Mouse (Mus musculus) heart, postnatal 25 days (tissue): ENCODE results near the gene Vmn2r85. TPM values are rescaled to one million over a fixed set of nuclear protein-coding genes. Genes with fewer than 3 reads are reported as not detected.
"Not testable (repeated sequence)": the region's sequence is repeated elsewhere in the genome, so short reads cannot be mapped to it uniquely, and the experiment has no call there.

Experiments used
- DNase-seq: peaks from one replicate; pipeline ENCODE4 v3.0.0; 2022; ENCODE audit warnings: low spot score
- intact Hi-C: fragments of 180-260 bp; cut with DNase I; formaldehyde crosslinking; loops from one replicate; pipeline ENCODE4 v1.15.1; 2025
- total RNA-seq, 2 experiments: library from RNA; stranded (reverse); gene quantifications; 2 replicates each; pipeline ENCODE4 v1.2.3; 2021

The Vmn2r85 gene
- not detected for total RNA-seq

DNA sequence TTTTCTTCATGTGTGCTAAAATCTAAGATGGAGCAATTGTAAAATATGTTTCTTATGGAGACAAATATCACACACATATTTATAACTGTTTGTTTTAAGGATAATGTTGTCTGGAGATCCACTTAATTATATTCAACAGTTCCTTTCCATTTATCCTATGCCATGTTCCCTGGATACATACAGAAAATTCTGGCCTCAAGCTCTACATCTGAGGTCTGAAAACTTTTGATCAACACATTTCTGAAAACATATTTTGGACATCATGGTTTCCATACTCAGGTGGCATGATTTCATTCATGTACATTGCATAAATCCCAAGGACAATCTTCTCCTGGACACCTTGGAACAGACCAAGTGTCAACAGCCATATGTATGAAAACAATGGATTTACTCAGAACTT lies at the start of gene Vmn2r85:
Gene Vmn2r85, minus strand, starts transcription at position 101 of the 400 bp plus-strand sequence.
- intact Hi-C loops, DNase-seq: not testable (repeated sequence)

GRCm38 (mm10) chr10:130470311-130470760 lies 40.8 kb upstream of the Vmn2r85 start:
- intact Hi-C loops = no loop called here
- DNase-seq = no peak

DNA sequence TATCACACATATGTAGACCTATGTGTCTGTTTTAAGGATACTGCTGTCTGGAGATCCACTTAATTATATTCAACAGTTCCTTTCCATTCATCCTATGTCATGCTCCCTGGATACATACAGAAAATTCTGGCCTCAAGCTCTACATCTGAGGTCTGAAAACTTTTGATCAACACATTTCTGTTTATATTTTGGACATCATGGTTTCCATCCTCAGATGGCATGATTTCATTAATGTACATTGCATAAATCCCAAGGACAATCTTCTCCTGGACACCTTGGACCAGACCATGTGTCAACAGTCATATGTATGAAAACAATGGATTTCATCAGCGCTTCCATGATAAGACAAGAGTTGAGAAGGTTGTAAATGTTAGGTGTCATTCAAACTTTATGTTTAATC lies 26.4 kb upstream of the Vmn2r85 start, which contains the start of gene Vmn2r86:
Gene Vmn2r86, minus strand, starts transcription at position 101 of the 400 bp plus-strand sequence.
- DNase-seq, intact Hi-C loops: not testable (repeated sequence)

DNA sequence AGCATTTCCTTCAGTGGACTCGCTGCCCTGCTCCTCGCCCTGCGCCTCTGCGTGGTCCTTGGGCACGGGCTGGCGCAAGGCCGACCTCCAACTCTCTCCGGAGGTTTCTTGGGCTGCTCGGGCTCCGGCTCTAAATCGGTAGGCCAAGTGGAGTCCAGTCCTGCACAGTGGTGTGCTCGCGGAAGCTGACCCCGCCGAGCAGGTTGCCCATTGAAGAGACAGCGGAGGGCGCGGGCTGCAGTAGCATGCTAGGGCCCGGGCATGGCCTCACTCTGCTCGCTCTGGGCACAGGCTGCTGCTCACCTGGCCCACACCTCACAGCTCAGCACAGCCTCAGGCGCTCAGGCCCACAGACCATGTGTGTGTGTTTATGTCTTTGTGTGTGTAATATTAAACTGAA lies 15.3 kb upstream of the Vmn2r85 start:
- intact Hi-C loops = no loop called here
- no peak for DNase-seq

DNA sequence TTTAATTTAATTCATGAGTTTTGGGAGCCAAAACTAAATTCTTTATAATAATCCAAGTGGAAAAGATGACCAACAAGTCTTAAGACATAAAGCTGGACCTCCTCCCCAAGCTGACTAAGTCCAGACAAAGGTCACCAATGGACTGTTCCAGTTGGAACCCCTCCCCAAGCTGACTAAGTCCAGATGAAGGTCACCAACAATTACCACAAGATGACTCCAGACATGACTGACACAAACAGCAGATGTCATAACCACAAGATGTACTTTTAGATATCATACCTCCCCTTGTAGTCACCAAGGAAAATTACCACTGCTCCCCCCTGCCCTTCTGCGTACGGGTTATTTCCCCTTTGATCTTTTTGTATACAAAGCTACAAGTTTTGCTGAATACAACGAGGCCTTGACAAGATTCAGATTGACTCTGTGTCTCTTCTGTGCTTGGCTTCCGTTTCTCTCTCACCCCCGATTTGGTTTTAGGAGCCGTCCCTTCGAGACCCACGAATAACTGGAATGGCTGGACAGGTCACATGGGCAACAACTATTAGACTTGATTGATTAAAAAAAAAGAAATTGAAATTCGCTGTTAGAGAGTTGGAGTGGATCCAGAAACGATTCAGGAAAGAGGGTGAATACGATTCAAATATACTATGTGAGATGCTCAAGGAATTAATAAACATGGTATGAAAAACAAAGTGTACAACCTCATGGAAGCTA lies 4.8 kb upstream of the Vmn2r85 start:
- intact Hi-C loops, DNase-seq: not testable (repeated sequence)

DNA sequence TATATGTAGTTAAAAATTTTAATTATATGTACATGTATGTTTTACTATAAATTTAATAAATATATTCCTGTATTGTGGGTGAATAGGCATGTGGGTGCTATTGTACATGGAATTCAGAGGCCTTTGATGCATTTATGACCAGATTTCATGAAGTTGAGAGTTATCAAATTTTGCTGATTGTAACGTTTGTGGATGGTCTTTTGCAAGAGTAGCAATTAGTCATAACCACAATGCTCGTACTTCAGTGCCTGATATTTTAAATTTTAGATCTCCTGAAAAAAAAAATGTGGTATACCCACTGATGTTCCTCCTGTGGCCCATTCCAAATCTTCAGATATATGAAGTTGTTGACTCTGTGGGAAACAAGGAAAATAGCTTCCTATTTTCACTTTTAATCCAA lies 7.1 kb downstream of the Vmn2r85 start:
- DNase-seq, intact Hi-C loops: not testable (repeated sequence)

DNA sequence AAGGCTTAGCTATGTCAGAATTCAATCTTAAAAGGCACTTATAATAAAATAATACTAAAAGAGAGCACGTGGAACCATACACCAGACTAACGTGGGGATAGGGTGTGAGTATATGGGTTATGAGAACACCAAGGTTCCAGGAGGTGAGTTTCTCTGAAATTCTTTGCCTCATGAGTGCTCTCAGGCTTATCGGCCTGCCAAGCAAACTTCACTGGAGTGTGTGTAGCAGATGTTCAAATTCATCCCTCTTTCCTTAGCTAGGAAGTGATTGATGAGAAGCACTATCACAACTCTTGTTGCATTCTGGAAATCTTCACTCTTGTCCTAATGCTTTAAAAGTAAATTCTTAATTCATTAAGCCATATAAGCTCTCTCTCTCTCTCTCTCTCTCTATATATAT lies 9.1 kb downstream of the Vmn2r85 start:
- DNase-seq = no peak
- intact Hi-C loops = no loop called here

- intact Hi-C loops = not testable (repeated sequence)
These were observed 9.5 kb downstream of the Vmn2r85 start for GRCm38 (mm10) chr10:130419954-130420353.

DNA sequence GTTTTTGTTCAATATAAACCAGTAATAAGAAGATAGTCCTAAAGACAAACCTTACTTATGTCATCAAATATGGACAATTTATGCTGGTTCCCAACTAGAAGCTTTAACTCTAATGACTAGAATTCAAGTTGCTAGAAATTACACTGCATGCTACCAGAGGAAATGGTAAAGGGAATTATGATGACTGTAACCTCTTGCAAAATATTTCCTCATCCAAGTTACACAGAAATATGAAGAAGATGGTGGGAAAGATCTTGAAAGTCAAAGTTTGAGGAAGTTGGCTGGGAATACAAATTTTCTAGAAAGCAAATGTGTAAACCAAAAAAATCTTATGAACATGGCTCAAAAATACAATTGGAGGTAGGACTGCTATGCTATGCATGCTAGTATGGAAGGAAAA lies 13.2 kb downstream of the Vmn2r85 start:
- intact Hi-C loops, DNase-seq: not testable (repeated sequence)

More at GRCm38 (mm10) chr10:130419954-130420353, 9.5 kb downstream of the Vmn2r85 start:
- not testable (repeated sequence) for DNase-seq

GRCm38 (mm10) chr10:130412167-130412698 lies 17.3 kb downstream of the Vmn2r85 start:
- DNase-seq, intact Hi-C loops: not testable (repeated sequence)

DNA sequence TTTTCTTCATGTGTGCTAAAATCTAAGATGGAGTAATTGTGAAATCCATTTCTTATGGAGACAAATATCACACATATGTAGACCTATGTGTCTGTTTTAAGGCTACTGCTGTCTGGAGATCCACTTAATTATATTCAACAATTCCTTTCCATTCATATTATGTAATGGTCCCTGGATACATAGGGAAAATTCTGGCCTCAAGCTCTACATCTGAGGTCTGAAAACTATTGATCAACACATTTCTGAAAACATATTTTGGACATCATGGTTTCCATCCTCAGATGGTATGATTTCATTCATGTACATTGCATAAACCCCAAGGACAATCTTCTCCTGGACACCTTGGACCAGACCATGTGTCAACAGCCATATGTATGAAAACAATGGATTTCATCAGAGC lies 35.3 kb downstream of the Vmn2r85 start, which contains the start of gene Vmn2r84:
Gene Vmn2r84, minus strand, starts transcription at position 101 of the 400 bp plus-strand sequence.
- intact Hi-C loops = no loop called here
- DNase-seq = no peak

- intact Hi-C loops = no loop called here
These were observed 54.4 kb downstream of the Vmn2r85 start for GRCm38 (mm10) chr10:130375145-130375544.

GRCm38 (mm10) chr10:130372491-130373173 lies 56.9 kb downstream of the Vmn2r85 start:
- no peak for DNase-seq
- intact Hi-C loops = no loop called here

More at GRCm38 (mm10) chr10:130375145-130375544, 54.4 kb downstream of the Vmn2r85 start:
- DNase-seq = no peak

DNA sequence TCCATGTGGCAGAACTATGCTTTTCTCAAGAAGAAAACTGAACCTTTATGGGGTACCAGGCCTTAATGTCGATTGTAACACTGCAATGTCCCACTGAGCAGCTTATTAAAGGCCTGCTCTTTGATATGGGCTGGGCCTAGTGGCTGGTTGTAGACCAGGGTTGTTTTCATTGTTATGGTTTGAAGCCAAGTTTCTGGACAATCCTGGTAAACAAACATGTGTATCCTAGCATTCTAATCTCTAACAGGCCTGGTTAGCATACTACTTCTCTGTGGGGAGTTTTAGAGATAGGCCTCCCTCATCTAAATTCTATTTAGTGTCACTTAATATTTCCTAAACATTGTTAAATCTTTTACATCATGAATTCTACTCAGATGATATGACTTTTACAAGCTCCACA lies 57.9 kb downstream of the Vmn2r85 start:
- intact Hi-C loops = no loop called here
- DNase-seq = no peak

DNA sequence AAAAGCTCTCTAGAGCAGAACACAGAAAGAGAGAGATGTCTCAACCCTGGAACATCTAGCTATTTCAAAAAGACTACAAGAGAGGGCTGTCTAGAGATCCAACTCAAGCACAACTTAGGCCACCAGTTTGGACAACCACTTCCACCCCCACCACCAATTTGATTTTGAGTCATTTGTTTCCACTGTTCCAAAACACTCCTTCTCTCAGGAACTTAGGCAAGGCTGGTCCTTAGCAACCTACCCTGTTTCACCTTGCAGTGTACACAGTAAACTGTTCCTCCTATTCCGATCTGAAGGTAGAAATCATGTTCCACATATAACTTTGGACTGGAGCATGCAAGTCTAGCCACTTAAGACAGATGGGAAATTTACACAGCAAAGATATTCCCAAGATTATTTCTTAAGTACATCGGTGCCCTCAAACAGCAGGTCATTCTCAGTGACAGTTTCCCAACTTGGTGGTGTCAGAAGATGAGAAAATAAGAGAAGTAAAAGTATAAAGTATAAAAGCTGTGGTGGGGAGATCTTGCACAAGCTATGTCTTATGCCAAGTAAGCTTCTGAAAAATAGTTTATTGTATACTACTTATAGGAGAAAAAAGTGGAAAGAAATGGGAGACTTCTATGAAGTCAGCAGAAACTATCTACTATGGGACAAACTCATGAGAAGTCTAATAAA lies 59.4 kb downstream of the Vmn2r85 start:
- DNase-seq = no peak
- intact Hi-C loops = no loop called here

- intact Hi-C loops = no loop called here
- DNase-seq = no peak
These were observed 61.1 kb downstream of the Vmn2r85 start for GRCm38 (mm10) chr10:130368384-130368783.

- intact Hi-C loops = no loop called here
- no peak for DNase-seq
These were observed 64.7 kb downstream of the Vmn2r85 start for GRCm38 (mm10) chr10:130364766-130365165.
